Mouse (Mus musculus) forebrain, embryonic 14.5 days (tissue): ENCODE data around the gene Gm11492. TPM values are rescaled to one million over a fixed set of nuclear protein-coding genes. Genes with fewer than 3 reads are reported as not detected.

Experiments
- ATAC-seq: fragments of 200-750 bp; cut with Nextera tagmentation; 2 replicates; pipeline ENCODE4 v1.8.0; 2017; ENCODE audit warnings: mild to moderate bottlenecking, moderate library complexity
- DNase-seq: peaks from one replicate; pipeline ENCODE4 v3.0.0-alpha.2; 2015; ENCODE audit warnings: low spot score
- H3K27ac ChIP-seq: fragments of 300-500 bp; sonication (generic); 2 replicates; pipeline ENCODE4 v1.5.1; 2014; ENCODE audit warnings: low read depth, mild to moderate bottlenecking, control low read depth, low read length, moderate library complexity
- H3K27me3 ChIP-seq: fragments of 300-500 bp; sonication (generic); replicated peaks from 2 replicates; pipeline ENCODE4 v1.6.1; 2014; ENCODE audit warnings: low read length, control low read depth, mixed read lengths; ENCODE audit not compliant: control insufficient read depth, insufficient read depth
- H3K36me3 ChIP-seq: fragments of 300-500 bp; sonication (generic); 2 replicates; pipeline ENCODE4 v1.6.1; 2014; ENCODE audit warnings: low read length, control low read depth; ENCODE audit not compliant: control insufficient read depth, insufficient read depth
- H3K4me1 ChIP-seq: fragments of 300-500 bp; sonication (generic); 2 replicates; pipeline ENCODE4 v1.6.1; 2014; ENCODE audit warnings: antibody characterized with exemption, low read length, control low read depth; ENCODE audit not compliant: control insufficient read depth, insufficient read depth
- H3K4me2 ChIP-seq: fragments of 300-500 bp; sonication (generic); 2 replicates; pipeline ENCODE4 v1.6.1; 2014; ENCODE audit warnings: mild to moderate bottlenecking, control low read depth, low read length
- H3K4me3 ChIP-seq: fragments of 300-500 bp; sonication (generic); 2 replicates; pipeline ENCODE4 v1.5.1; 2014; ENCODE audit warnings: low read depth, low read length, control low read depth
- H3K9ac ChIP-seq: fragments of 300-500 bp; sonication (generic); 2 replicates; pipeline ENCODE4 v1.6.1; 2014; ENCODE audit warnings: mild to moderate bottlenecking, low read length, control low read depth, moderate library complexity
- H3K9me3 ChIP-seq: fragments of 300-500 bp; sonication (generic); replicated peaks from 2 replicates; pipeline ENCODE4 v1.6.1; 2016; ENCODE audit warnings: low read length, control low read depth, mixed read lengths; ENCODE audit not compliant: control insufficient read depth
- WGBS: fragments of 180-500 bp; shearing (Covaris S2); extraction: QIAGEN DNeasy Blood & Tissue Kit; methylation state at CpG from one replicate; pipeline ENCODE4 v1.1.7; 2014; 5-methylcytosine and 5-hydroxymethylcytosine counted together
- polyA plus RNA-seq: library from polyadenylated mRNA; unstranded; fragments of >200 nt; fragmentation: Nextera tagmentation; extraction: Ambion mirVana; gene quantifications from 2 replicates; pipeline ENCODE4 v1.2.1, GENCODE M21; 2014

The Gm11492 gene
- polyA plus RNA-seq, 1 experiment from 2014 or later: not detected

DNA sequence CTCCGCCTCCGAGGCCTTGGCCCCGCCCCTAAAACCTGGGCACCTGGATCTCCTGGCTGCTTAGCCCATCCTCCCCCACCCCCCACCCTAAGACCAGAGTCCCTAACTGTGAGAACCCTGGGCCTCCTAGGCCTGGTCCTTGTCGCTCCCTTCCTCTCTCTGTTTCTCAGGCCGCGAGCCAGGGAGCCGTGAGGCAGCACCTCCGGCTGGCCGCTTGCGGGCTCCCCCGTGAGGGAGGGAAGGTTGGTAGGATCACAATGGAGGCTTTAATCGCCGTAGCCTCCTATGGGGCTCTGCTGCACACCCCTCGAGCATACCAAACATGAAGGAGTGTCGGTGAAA is 25.9 kb downstream of the Gm11492 start:
- no peaks in the 10 kb centered on the region for H3K27me3 ChIP-seq
- H3K9ac ChIP-seq: peak overlapping the region; percentile 78
- H3K36me3 ChIP-seq: peaks cover 7% of the 10 kb centered on the region
- H3K4me3 ChIP-seq: peak overlapping the region; percentile 78
- H3K4me2 ChIP-seq: peak overlapping the region; percentile 79
- peaks cover 21% of the 10 kb centered on the region for H3K4me1 ChIP-seq
- DNase-seq: no peak
- under 1% methylated on average over 15 of the region's 15 CpGs for WGBS
- ATAC-seq: no peak
- peak overlapping the region; percentile 93 for H3K27ac ChIP-seq
- H3K9me3 ChIP-seq: no peaks in the 10 kb centered on the region

DNA sequence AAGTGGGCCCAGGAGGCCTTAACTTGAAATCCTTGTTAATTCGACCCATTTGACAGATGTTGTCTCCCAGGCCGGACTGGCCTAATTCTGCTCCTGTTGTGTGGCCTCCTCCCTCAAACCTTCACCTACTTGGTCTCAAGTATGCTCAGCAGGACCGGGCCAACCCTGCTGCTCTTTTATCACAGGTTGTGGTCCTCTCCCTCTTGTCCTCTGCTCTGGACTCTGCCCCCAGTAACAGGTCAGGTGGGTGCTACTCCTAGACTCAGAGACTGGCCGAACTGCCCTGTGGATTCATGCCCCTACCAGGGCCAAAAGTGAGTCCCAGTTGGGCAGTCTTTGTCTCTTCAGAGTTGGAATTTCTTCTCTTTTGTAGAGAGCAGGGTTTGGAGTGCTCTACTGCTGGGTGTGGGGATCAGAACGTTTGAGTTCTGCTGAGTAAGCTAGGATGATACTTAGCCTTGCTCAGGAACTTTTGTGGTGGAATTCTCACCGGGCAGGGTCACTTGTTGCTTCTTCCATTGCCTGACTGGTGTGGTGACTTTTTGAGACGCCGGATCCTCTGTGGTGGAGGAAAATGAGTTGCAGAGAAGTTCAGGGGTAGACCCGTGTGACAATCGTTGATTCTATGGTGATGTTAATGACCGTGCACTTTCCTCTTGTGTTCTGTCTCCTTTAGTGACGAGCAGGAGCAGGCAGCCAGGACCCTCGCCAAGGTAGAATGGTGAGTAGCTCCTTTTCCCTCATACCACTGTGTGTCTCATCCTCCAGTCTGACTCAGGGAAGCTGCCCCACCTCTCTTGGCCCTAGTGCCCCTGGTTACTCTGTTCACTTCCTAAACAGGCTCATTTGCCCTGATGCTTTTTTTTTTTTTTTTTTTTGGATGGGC is 26.5 kb downstream of the Gm11492 start:
- Histone ChIP-seq H3K27me3 (no peaks in the 10 kb centered on the region), H3K27ac (peak overlapping the region; percentile 93; the same call in 1 of the 2 replicates), H3K36me3 (peaks cover 13% of the 10 kb centered on the region), H3K4me1 (peaks cover 21% of the 10 kb centered on the region), H3K9ac (peak overlapping the region; percentile 78), H3K4me3 (peak overlapping the region; percentile 78), H3K4me2 (peak overlapping the region; percentile 79), H3K9me3 (no peaks in the 10 kb centered on the region)
- 38% methylated on average over 13 of the region's 13 CpGs for WGBS
- ATAC-seq: no peak
- no peak for DNase-seq

DNA sequence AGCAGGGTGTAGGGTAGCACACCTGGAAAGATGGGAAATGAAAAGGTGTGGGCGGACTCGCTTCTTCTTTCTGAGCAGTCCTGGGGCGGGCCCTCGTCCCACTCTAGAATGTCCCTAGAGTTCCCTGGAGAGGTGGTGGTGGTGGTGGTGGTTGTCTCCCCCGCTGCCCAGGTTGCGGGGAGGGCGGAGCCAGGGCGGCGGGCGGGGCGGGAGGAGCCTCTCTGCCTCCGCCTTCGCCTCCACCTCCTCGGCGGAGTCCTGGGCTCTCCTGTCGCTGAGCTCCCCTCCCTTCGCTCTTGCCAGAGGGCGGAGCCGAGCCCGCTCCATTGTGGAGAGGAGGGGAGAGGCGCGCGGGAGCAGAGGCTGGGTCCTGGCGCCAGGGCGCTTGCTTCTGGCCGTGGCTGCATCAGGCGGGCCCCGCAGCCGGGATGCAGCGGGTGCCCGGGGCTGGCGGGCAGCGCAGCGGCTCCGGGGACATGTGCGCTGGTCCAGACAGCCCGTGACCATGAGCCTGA is 28.9 kb downstream of the Gm11492 start:
- peak; percentile 95 for DNase-seq
- Histone ChIP-seq H3K9me3 (no peaks in the 10 kb centered on the region), H3K4me1 (peaks cover 21% of the 10 kb centered on the region), H3K27ac (peak overlapping the region; percentile 86), H3K36me3 (peaks cover 37% of the 10 kb centered on the region), H3K9ac (peak overlapping the region; percentile 97), H3K4me3 (peak overlapping the region; percentile 89), H3K4me2 (peak overlapping the region; percentile 85), H3K27me3 (no peaks in the 10 kb centered on the region)
- WGBS: 2% methylated on average over 21 of the region's 37 CpGs
- peak; percentile 60 for ATAC-seq

DNA sequence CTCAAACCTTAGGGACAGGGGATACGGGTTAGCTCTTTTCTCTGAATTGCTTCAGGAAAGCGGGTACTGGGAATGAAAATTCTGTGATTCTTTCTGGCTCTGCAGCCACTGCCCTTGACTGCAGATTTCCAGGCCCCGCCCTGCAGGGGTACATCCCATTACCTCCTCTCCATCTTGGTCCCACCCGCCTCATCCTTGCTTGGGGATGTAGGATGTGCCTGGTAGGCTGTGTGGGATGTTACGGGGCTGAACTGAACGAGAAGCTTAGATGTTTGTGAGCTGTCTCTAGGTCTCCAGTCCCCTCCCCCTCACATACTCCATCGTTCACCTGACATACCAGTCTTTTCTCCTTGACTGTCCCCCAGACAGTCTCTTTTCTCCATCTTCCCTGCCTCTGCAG is 29.5 kb downstream of the Gm11492 start:
- Histone ChIP-seq H3K4me3 (peak overlapping the region; percentile 89), H3K4me2 (peak overlapping the region; percentile 85), H3K27me3 (no peaks in the 10 kb centered on the region), H3K9ac (peak overlapping the region; percentile 97), H3K9me3 (no peaks in the 10 kb centered on the region), H3K4me1 (peaks cover 16% of the 10 kb centered on the region), H3K27ac (peak overlapping the region; percentile 86), H3K36me3 (peaks cover 43% of the 10 kb centered on the region)
- WGBS: 4% methylated on average over 7 of the region's 7 CpGs
- ATAC-seq (no peak), DNase-seq (peak; percentile 48)

DNA sequence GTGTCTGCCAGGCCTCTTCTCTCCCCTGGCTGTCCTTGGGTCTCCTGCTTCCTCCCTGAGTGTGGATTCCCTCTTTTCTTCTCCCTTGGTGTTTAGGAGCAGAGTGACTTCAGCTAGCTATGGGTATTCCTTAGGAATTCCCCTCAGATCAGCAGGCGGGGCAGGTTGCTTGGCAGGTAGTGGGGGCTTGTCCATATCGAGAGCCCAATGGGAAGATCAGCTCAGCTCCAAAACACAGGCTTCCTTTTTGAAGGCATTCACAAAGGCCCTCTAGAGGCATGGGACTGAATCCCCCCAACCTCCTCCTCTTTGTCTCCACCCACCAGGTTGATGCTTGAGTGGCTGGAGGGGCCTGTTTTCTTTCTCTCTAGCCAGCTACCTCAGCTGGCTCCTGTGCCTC is 30.0 kb downstream of the Gm11492 start:
- peak overlapping the region; percentile 86; the same call in 1 of the 2 replicates for H3K27ac ChIP-seq
- H3K4me2 ChIP-seq: peak overlapping the region; percentile 85
- WGBS: 8% methylated on average over 2 of the region's 2 CpGs
- H3K4me3 ChIP-seq: peak overlapping the region; percentile 89
- ATAC-seq (no peak), DNase-seq (peak; percentile 70)
- H3K36me3 ChIP-seq: peaks cover 48% of the 10 kb centered on the region
- peak overlapping the region; percentile 97 for H3K9ac ChIP-seq
- H3K9me3 ChIP-seq: no peaks in the 10 kb centered on the region
- H3K4me1 ChIP-seq: peaks cover 16% of the 10 kb centered on the region
- H3K27me3 ChIP-seq: no peaks in the 10 kb centered on the region

DNA sequence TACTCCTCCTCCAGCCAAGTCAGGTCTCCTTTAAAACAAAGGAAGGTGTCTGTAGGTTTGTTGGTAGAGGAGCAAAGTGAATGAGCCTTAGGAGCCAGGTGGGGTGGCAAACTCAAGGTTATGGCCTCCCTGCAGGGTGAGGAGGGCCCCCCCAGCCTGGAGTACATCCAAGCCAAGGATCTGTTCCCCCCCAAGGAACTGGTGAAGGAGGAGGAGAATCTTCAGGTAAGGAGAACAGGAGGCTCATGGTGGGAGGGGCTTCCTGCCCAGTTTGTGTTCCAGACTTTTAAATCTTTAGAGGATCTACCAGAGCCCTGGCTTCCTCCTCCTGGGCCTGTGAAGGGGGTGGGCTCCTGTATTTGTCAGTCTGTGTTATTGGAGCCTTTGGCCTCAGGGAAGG is 30.6 kb downstream of the Gm11492 start:
- DNase-seq (no peak), ATAC-seq (no peak)
- peak overlapping the region; percentile 85 for H3K4me2 ChIP-seq
- H3K9ac ChIP-seq: peak overlapping the region; percentile 97
- H3K4me1 ChIP-seq: peaks cover 16% of the 10 kb centered on the region
- no peaks in the 10 kb centered on the region for H3K27me3 ChIP-seq
- H3K9me3 ChIP-seq: no peaks in the 10 kb centered on the region
- peak overlapping the region; percentile 89 for H3K4me3 ChIP-seq
- H3K27ac ChIP-seq: peak overlapping the region; percentile 86; the same call in 1 of the 2 replicates
- H3K36me3 ChIP-seq: peaks cover 54% of the 10 kb centered on the region

DNA sequence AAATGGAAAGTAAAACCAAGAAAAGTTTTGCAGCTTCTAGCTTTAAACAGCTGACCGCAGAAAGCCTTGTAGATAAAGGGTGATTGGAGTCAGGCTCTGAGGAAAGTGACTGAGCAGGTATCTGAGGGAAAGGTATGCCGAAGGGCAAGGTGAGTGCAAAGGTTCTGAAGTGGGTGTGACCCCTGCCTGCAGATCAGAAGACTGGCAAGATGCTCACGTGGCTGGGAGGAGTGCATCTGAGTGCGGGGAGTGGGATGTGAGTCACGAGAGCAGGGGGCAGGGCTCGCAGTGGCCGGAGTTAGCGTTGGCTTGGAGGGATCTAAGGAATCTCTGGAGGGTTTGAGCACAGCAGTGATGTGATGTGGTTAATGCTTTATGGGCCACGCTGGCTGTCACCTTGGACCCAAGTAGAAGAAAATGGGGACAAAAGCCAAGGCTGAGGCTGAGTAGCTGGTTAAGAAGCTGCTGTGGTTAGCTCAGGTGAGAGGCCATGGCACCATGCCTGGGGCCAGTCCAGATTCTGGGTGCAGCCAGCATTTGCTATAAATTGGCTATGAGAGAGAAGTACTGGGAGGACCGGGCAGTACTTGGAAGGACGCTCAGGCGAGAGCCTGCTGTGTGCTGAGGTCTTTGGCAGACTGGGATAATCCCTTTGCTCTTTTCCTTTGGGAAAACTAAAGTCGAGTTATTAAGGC is 33.1 kb downstream of the Gm11492 start:
- H3K9ac ChIP-seq: no peak overlapping the region
- H3K27ac ChIP-seq: no peak overlapping the region
- WGBS: 92% methylated on average over 13 of the region's 13 CpGs
- H3K4me3 ChIP-seq: no peak overlapping the region
- H3K9me3 ChIP-seq: no peaks in the 10 kb centered on the region
- H3K27me3 ChIP-seq: no peaks in the 10 kb centered on the region
- no peak for DNase-seq
- H3K36me3 ChIP-seq: peaks cover 76% of the 10 kb centered on the region
- ATAC-seq: no peak
- peaks cover 5% of the 10 kb centered on the region for H3K4me1 ChIP-seq
- no peak overlapping the region for H3K4me2 ChIP-seq

DNA sequence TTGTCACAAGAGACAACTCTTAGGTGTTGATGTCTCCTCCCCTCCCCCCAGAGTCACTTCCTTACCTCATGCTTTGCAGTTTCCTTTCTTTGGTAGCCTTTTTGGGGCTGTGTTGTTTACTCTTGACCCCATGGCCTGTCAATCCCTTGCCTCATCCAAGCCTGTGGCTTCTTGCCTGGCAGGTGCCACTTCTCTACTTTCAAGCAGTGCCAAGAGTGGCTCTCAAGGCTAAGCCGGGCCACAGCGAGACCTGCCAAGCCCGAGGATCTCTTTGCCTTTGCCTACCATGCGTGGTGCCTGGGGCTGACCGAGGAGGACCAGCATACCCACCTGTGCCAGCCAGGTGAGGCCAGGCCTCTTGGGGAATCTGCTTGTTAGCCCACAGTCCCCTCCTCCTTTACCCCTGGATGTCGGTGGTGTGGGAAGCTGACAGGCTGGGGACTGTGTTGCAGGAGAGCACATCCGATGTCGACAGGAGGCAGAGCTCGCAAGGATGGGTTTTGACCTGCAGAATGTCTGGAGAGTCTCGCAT is 33.9 kb downstream of the Gm11492 start:
- no peak for DNase-seq
- Histone ChIP-seq H3K9me3 (no peaks in the 10 kb centered on the region), H3K27ac (no peak overlapping the region), H3K27me3 (no peaks in the 10 kb centered on the region), H3K4me3 (no peak overlapping the region), H3K4me1 (peaks cover 5% of the 10 kb centered on the region), H3K4me2 (no peak overlapping the region), H3K36me3 (peaks cover 84% of the 10 kb centered on the region), H3K9ac (no peak overlapping the region)
- 97% methylated on average over 10 of the region's 10 CpGs for WGBS
- ATAC-seq: no peak
